Mouse (Mus musculus): ENCODE results near the gene Bckdhb.

DNA sequence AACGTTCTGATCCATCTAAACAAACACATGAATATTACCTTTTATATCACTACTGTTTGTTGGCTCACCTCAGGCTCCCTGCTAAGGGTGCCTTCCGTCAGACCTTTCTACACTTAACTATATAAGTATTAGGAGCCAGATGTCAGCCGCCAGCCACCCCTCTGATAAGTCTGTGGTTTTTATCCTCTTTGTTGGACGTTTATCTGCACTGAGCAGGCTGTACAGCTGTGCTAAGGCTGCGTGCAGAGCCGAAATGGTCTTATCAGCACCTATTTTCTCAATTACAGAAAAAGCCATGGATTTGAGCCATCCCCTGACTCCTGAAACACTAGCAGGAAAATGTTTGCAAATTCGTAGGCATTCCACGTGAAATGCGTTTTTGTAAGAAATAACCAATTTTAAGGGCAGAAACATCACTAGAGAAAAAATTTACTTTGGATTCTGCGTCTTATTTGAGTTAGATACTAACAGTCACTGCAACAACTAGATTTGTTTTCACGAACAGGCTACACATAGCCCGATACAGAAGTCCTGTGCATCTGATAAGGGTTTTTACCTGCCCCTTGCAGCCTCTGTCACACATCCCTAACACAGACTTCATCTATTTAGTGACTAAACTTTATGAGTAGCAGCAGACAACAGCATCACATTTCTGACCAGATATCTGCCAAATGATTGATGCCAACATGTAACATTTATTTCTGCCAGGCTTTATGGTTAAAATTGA is 188.1 kb downstream of the Bckdhb start:
- TF ChIP-seq CTCF (IDR thresholded peaks at IDR 0.05) (no peak), POLR2A (IDR thresholded peaks at IDR 0.05; ENCODE audit: insufficient read depth, low read depth, low read length) (no peak)

Measured in heart, adult 2 months (tissue).